Comparison of ENCODE assay signal across 10 mouse cellular contexts in the genomic region with DNA sequence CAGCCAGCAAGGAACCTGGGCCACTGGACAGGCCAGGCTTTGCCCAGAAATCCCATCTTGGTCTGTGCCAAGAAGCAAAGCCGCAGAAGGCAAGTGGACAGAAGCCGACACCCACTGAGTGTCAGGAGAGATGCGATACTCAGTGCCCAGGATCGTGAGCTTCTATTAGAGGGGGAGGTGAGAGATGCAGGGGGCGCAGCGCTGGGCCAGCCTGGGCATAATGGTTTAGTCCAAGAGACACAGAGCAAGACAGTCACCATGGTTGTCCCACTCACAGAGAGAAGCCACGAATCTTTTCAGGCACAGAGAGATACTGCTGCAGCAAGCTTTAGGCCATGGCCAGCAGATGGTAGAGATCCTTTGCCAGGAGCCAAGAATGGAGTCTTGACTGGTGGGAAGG.
"Had no signal": no experiment of that assay in that cellular context is flagged by ENCODE, and none has a peak within 500 bp of the region (broad histone marks: within the 10 kb centered on the region; RNA-seq: fewer than 3 reads in every experiment).

No protein-coding gene starts in this region.

- DNase-seq: kidney, adult 18-20 months; kidney, postnatal 14 days; liver; liver, embryonic 13.5 days; liver, postnatal 0 days; lung, postnatal 14 days; retina, postnatal 1 day; thymus, adult 2 months; thymus, postnatal 25 days had no signal

- ATAC-seq: liver, postnatal 0 days; midbrain, embryonic 15.5 days had no signal
